Mouse (Mus musculus): ENCODE data around the gene Lgalsl. TPM values are rescaled to one million over a fixed set of nuclear protein-coding genes. Genes with fewer than 3 reads are reported as not detected.

Gene Lgalsl
- polyA plus RNA-seq, 1 experiment from 2014 or later = 11.8 TPM

GRCm38 (mm10) chr11:20829056-20829686, 1.7 kb downstream of the Lgalsl start:
- DNase-seq (ENCODE audit: low spot score) = no peak

- no peak for DNase-seq (ENCODE audit: low spot score)
These were observed 6.9 kb downstream of the Lgalsl start for GRCm38 (mm10) chr11:20823961-20824360.

- DNase-seq (ENCODE audit: low spot score) = no peak
These were observed 7.6 kb downstream of the Lgalsl start for GRCm38 (mm10) chr11:20823301-20823700.

GRCm38 (mm10) chr11:20821351-20821750, 9.5 kb downstream of the Lgalsl start:
- no peak for DNase-seq (ENCODE audit: low spot score)

- DNase-seq (ENCODE audit: low spot score) = no peak
These were observed 16.8 kb downstream of the Lgalsl start for GRCm38 (mm10) chr11:20813901-20814523.

GRCm38 (mm10) chr11:20812153-20812887, 18.5 kb downstream of the Lgalsl start:
- DNase-seq (ENCODE audit: low spot score) = no peak

- DNase-seq (ENCODE audit: low spot score) = no peak
These were observed 24.2 kb downstream of the Lgalsl start for GRCm38 (mm10) chr11:20806659-20807058.

GRCm38 (mm10) chr11:20805604-20806249, 25.1 kb downstream of the Lgalsl start:
- no peak for DNase-seq (ENCODE audit: low spot score)

GRCm38 (mm10) chr11:20804416-20804815, 26.4 kb downstream of the Lgalsl start:
- no peak for DNase-seq (ENCODE audit: low spot score)

- DNase-seq (ENCODE audit: low spot score) = no peak
These were observed 30.4 kb downstream of the Lgalsl start for GRCm38 (mm10) chr11:20800277-20801092.

- DNase-seq (ENCODE audit: low spot score) = no peak
These were observed 33.0 kb downstream of the Lgalsl start for GRCm38 (mm10) chr11:20797841-20798240.

- no peak for DNase-seq (ENCODE audit: low spot score)
These were observed 35.4 kb downstream of the Lgalsl start for GRCm38 (mm10) chr11:20795466-20795865.

- DNase-seq (ENCODE audit: low spot score) = no peak
These were observed 36.0 kb downstream of the Lgalsl start for GRCm38 (mm10) chr11:20794913-20795254.

- DNase-seq (ENCODE audit: low spot score) = peak; percentile 75
These were observed 36.5 kb downstream of the Lgalsl start for GRCm38 (mm10) chr11:20794196-20794912.

GRCm38 (mm10) chr11:20793676-20794075, 37.2 kb downstream of the Lgalsl start:
- DNase-seq (ENCODE audit: low spot score) = no peak

- DNase-seq (ENCODE audit: low spot score) = no peak
These were observed 38.2 kb downstream of the Lgalsl start for GRCm38 (mm10) chr11:20792667-20793066.

GRCm38 (mm10) chr11:20791334-20791733, 39.5 kb downstream of the Lgalsl start:
- DNase-seq (ENCODE audit: low spot score) = no peak

- no peak for DNase-seq (ENCODE audit: low spot score)
These were observed 41.8 kb downstream of the Lgalsl start for GRCm38 (mm10) chr11:20789015-20789414.

GRCm38 (mm10) chr11:20788070-20788469, 42.8 kb downstream of the Lgalsl start:
- no peak for DNase-seq (ENCODE audit: low spot score)

GRCm38 (mm10) chr11:20786191-20786590, 44.7 kb downstream of the Lgalsl start:
- no peak for DNase-seq (ENCODE audit: low spot score)

- no peak for DNase-seq (ENCODE audit: low spot score)
These were observed 45.7 kb downstream of the Lgalsl start for GRCm38 (mm10) chr11:20785186-20785585.

Data from thymus, postnatal 0 days (tissue).